Mouse (Mus musculus): ENCODE measurements around the gene Ttyh2. TPM values are rescaled to one million over a fixed set of nuclear protein-coding genes. Genes with fewer than 3 reads are reported as not detected.
A peak's percentile ranks its signal among the peaks of the same experiment; 100 is the strongest.

Ttyh2 gene
- polyA plus RNA-seq, 1 experiment from 2014 or later: 20.0 TPM

DNA sequence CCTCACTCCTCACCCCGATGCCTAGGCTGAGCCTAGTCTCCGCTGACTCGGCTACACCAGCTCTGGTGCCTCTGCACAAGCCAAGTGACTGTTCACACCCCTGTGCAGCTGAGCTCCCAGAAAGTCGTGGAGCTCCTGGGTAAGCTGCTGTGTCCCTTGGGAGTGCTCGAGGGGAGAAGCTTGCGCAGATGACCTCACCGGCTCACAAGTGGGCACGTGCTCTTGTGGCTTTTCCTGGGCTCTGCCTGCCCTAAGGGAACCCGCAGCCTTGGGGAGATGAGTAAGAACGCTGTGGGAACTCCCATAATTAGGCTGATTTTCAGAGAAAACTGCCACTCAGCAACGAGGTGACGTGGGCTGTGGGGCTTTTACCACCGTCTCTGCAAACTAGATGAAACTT is 47.8 kb downstream of the Ttyh2 start:
- no peaks in the 10 kb centered on the region for H3K9me3 ChIP-seq
- H3K4me2 ChIP-seq (replicated peaks): no peak overlapping the region
- WGBS: 68% methylated on average over 13 of the region's 13 CpGs
- H3K36me3 ChIP-seq: no peaks in the 10 kb centered on the region
- H3K9ac ChIP-seq: no peak overlapping the region
- no peak for ATAC-seq (ENCODE audit: low FRiP score, low read depth)
- no peak overlapping the region for H3K27ac ChIP-seq
- H3K27me3 ChIP-seq: peaks cover 5% of the 10 kb centered on the region; the same call in 1 of the 2 replicates
- H3K4me3 ChIP-seq: no peak overlapping the region
- H3K4me1 ChIP-seq: peaks cover 20% of the 10 kb centered on the region

DNA sequence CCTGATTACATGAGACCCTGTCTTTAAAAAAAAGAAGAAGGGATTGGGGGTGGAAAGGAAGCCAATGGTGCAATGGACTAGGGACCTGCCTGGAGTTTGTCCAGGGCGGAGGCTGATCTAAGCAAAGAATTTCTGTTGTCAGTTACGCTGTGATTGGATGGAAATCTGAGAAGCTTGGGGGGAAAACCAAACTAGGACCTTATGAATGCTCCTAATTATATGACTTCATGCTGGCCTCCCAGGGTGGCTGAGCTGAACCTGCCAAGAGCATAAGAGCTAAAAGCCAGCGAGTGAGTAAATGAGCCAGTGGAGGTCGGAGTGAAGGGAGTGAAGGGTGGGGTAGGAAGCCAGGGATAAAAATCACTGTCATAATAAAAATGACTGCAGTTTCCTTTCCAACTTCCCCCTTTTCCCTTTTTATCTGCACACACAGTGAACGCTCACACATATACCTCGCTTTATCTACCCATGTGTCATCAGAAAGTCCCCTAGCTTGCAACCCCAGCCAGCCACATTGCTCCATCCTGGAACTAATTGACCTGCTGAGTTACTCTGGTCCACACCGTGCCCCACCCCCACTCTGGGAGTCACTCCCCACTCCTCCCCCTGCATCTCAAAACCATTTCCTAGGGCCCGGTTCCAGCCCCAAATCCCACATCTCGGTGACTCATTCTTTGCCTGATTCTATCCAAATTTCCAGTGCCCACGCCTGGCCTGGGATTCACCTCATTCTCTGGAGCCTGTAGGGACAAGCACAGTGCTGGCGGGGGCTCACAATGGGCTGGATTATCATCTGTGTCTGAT is 49.8 kb downstream of the Ttyh2 start:
- Histone ChIP-seq H3K27ac (peak overlapping the region; percentile 39; the same call in 1 of the 2 replicates), H3K4me1 (peaks cover 31% of the 10 kb centered on the region), H3K36me3 (no peaks in the 10 kb centered on the region), H3K4me2 (replicated peaks) (0 out of 2 replicates have a peak overlapping the region, but pooled peaks have one; percentile 25), H3K9me3 (no peaks in the 10 kb centered on the region), H3K9ac (no peak overlapping the region), H3K4me3 (no peak overlapping the region), H3K27me3 (peaks cover 10% of the 10 kb centered on the region; the same call in 1 of the 2 replicates)
- 38% methylated on average over 11 of the region's 11 CpGs for WGBS
- ATAC-seq (ENCODE audit: low FRiP score, low read depth): peak; percentile 61

DNA sequence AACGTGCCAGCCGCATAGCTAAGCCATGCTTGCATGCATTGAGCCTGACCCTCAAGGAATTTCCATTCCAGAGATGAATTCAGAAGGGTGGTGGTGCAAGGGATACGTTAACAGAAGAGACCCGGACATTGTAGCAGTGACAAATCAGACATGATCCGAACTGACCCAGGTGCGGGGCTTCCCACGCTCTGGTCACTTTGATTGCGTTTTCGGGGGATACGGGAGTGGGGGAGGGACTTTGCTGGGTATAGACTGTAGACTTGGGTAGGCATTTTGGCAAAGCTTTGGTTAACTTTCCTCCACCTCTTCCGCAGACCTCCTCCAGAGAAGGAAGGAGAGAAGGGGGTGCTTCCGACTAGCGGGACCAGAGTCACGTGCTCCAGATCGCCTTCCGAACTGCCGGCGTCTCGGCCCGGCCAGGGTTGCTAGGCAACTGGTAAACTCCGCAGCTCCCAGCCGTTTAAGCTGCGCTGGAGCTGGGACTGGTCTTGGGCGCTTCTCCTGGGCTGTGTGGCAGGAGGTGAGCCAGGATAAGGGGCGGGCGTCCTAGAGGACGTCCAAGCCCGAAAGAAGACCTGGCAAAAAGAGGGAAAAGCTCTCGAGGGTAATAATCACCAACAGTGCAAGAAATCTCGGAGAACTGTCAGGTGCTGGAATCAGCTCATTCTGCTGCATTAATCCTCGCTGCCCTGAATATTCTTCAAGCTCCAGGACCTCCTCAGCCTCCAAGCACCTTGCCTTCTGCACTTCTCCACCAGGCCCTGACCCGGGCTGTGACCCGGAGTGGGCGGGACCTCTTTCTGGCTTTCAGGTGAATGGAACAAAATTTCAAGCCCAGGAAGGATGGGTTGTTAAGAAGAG is 52.0 kb downstream of the Ttyh2 start, which contains the start of gene Dnaic2:
Gene Dnaic2 (plus strand): TSS at position 444 of the 861 bp plus-strand sequence.
- 0 out of 2 replicates have a peak within 1 kb of the TSS, but pooled peaks have one; percentile 20 for H3K9ac ChIP-seq
- peaks cover 10% of the 10 kb centered on the region; the same call in 1 of the 2 replicates for H3K27me3 ChIP-seq
- H3K4me1 ChIP-seq: peaks cover 31% of the 10 kb centered on the region
- WGBS: 11% methylated on average over 34 of the region's 34 CpGs
- H3K36me3 ChIP-seq: no peaks in the 10 kb centered on the region
- ATAC-seq (ENCODE audit: low FRiP score, low read depth): peak; percentile 82
- H3K9me3 ChIP-seq: no peaks in the 10 kb centered on the region
- H3K4me3 ChIP-seq: peak within 1 kb of the TSS; percentile 33
- H3K4me2 ChIP-seq (replicated peaks): peak within 1 kb of the TSS; percentile 64
- H3K27ac ChIP-seq: no peak within 1 kb of the TSS; the same call in 1 of the 2 replicates

DNA sequence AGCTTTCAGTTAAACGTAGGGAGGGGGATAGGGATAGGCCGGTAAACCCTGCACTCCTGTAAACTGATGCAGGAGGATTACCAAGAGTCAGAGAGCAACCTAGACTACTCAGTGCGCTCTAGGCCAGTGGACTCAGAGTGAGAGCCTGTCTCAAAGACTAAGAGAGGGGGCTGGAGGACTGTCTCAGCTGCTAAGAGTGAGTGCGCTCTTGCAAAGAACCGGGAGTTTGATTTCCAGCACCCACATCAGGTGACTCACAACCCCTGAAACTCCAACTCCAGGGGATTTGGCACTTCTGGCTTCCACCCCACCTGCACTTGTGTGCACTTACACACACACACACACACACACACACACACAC is 52.6 kb downstream of the Ttyh2 start:
- WGBS: 26% methylated on average over 5 of the region's 5 CpGs
- Histone ChIP-seq H3K4me2 (replicated peaks) (peak overlapping the region; percentile 64), H3K4me3 (peak overlapping the region; percentile 33; the same call in 1 of the 2 replicates), H3K9ac (0 out of 2 replicates have a peak overlapping the region, but pooled peaks have one; percentile 20), H3K27ac (no peak overlapping the region; the same call in 1 of the 2 replicates), H3K27me3 (peaks cover 10% of the 10 kb centered on the region; the same call in 1 of the 2 replicates), H3K9me3 (no peaks in the 10 kb centered on the region), H3K4me1 (peaks cover 31% of the 10 kb centered on the region), H3K36me3 (no peaks in the 10 kb centered on the region)
- ATAC-seq (ENCODE audit: low FRiP score, low read depth): no peak

DNA sequence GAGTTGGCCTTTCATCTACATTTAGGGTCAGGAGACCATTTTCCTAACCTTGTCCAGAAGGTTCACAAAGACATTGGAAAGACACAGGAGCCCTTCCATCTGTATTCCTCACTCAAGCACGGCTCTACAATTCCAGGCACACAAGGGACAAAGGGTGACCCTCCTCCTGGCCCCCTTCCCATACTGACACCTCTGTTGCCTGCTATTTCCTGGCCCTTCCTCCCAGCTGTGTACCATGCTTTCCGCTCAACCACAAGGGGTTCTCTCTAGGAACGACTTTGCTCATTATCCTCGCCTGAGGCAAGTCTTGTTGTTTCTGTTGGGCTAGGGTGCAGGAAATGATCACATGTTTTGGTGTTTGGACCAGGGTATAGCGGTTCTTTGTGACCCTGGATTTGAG is 53.1 kb downstream of the Ttyh2 start:
- no peak overlapping the region for H3K4me2 ChIP-seq (replicated peaks)
- H3K9me3 ChIP-seq: no peaks in the 10 kb centered on the region
- H3K4me3 ChIP-seq: no peak overlapping the region
- H3K9ac ChIP-seq: no peak overlapping the region
- no peak for ATAC-seq (ENCODE audit: low FRiP score, low read depth)
- WGBS: 32% methylated on average over 5 of the region's 5 CpGs
- no peaks in the 10 kb centered on the region for H3K36me3 ChIP-seq
- peaks cover 31% of the 10 kb centered on the region for H3K4me1 ChIP-seq
- no peak overlapping the region for H3K27ac ChIP-seq
- peaks cover 10% of the 10 kb centered on the region; the same call in 1 of the 2 replicates for H3K27me3 ChIP-seq

DNA sequence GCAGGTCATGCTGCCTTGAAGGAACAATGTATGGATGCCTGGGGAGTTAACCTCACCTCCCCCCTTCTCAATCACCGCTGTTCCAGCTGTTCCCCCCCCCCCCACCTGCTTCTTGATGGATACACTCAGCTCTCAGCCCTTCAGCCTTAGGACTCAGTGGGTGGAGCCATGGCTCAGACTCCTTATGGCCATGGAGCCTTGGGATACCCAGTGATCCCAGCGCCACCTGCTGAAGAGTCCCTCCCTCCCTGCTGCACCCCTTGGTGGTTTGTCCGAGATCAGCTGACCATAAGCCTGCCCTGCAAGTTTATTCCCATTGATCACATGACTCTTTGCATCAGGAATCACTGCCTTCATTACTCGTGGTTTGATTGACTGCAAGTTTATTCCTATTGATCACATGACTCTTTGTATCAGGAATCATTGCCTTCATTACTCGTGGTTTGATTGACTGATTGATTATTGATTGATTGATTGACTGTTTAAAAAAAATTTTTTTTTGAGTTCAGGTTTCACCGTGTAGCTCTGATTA is 54.7 kb downstream of the Ttyh2 start:
- Histone ChIP-seq H3K9ac (no peak overlapping the region), H3K4me1 (peaks cover 28% of the 10 kb centered on the region), H3K4me2 (replicated peaks) (no peak overlapping the region), H3K36me3 (no peaks in the 10 kb centered on the region), H3K27me3 (peaks cover 10% of the 10 kb centered on the region; the same call in 1 of the 2 replicates), H3K27ac (no peak overlapping the region), H3K4me3 (no peak overlapping the region), H3K9me3 (no peaks in the 10 kb centered on the region)
- WGBS: 48% methylated on average over 6 of the region's 6 CpGs
- no peak for ATAC-seq (ENCODE audit: low FRiP score, low read depth)

DNA sequence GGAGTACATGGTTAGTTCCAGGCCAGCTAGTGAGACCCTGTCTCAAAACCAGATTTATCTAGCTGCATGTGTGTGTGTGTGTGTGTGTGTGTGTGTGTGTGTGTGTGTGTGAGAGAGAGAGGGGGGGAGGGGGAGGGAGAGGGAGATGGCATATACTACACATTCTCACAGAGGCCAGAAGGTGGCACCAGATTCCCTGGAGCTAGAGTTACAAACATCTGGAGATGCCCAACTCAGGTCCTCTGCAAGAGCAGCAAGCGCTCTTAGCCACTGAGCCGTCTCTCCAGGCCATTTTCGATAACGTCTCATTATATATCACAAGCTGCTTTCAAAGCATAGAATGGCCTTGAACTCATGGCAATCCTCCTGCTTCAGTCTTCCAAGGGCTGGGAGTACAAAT is 56.5 kb downstream of the Ttyh2 start:
- H3K27ac ChIP-seq: no peak overlapping the region
- H3K4me2 ChIP-seq (replicated peaks): no peak overlapping the region
- peaks cover 21% of the 10 kb centered on the region for H3K4me1 ChIP-seq
- H3K4me3 ChIP-seq: no peak overlapping the region
- H3K27me3 ChIP-seq: peaks cover 10% of the 10 kb centered on the region; the same call in 1 of the 2 replicates
- ATAC-seq (ENCODE audit: low FRiP score, low read depth): no peak
- 71% methylated on average over 4 of the region's 4 CpGs for WGBS
- H3K9ac ChIP-seq: no peak overlapping the region
- H3K9me3 ChIP-seq: no peaks in the 10 kb centered on the region
- H3K36me3 ChIP-seq: no peaks in the 10 kb centered on the region

DNA sequence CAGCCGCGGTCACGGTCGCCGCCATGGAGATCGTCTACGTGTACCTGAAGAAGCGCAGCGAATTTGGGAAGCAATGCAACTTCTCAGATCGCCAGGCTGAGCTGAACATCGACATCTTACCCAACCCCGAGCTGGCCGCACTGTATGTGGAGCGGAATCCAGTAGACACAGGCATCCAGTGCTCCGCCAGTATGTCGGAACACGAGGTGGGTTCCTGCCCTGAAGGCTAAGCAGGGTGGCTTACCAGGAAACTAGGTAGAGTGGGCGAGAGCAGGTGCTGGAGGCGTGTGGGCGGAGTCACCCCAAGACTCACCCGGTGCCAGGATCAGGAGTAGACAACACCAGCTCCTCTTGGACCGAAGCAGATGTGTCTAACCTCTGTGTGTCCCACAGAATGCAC is 57.7 kb downstream of the Ttyh2 start:
- Histone ChIP-seq H3K36me3 (no peaks in the 10 kb centered on the region), H3K4me3 (no peak overlapping the region), H3K9me3 (no peaks in the 10 kb centered on the region), H3K27me3 (peaks cover 5% of the 10 kb centered on the region; the same call in 1 of the 2 replicates), H3K27ac (no peak overlapping the region), H3K4me2 (replicated peaks) (no peak overlapping the region), H3K9ac (no peak overlapping the region), H3K4me1 (peaks cover 11% of the 10 kb centered on the region; the same call in 1 of the 2 replicates)
- WGBS: 78% methylated on average over 22 of the region's 22 CpGs
- ATAC-seq (ENCODE audit: low FRiP score, low read depth): no peak

DNA sequence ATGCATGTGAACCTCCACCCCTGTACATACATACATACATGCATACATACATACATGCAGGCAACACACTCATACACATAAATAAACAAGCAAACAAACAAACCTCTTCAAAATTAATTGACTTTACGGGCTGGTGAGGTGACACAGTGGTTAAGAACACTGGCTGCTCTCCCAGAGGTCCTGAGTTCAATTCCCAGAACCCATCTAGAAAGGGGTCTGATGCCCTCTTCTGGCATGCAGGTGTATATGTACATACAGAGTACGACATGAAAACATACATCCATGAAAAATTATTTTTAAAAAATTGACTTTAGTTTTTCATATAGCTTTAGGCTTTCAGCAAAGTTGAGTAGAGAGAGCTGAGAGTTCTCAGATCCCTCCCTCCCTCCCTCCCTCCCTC is 60.9 kb downstream of the Ttyh2 start:
- Histone ChIP-seq H3K4me2 (replicated peaks) (no peak overlapping the region), H3K36me3 (no peaks in the 10 kb centered on the region), H3K4me1 (peaks cover 9% of the 10 kb centered on the region; the same call in 1 of the 2 replicates), H3K9me3 (no peaks in the 10 kb centered on the region), H3K27ac (no peak overlapping the region), H3K27me3 (no peaks in the 10 kb centered on the region; the same call in 1 of the 2 replicates), H3K4me3 (no peak overlapping the region), H3K9ac (no peak overlapping the region)
- WGBS: 81% methylated on average over 2 of the region's 2 CpGs
- ATAC-seq (ENCODE audit: low FRiP score, low read depth): no peak

DNA sequence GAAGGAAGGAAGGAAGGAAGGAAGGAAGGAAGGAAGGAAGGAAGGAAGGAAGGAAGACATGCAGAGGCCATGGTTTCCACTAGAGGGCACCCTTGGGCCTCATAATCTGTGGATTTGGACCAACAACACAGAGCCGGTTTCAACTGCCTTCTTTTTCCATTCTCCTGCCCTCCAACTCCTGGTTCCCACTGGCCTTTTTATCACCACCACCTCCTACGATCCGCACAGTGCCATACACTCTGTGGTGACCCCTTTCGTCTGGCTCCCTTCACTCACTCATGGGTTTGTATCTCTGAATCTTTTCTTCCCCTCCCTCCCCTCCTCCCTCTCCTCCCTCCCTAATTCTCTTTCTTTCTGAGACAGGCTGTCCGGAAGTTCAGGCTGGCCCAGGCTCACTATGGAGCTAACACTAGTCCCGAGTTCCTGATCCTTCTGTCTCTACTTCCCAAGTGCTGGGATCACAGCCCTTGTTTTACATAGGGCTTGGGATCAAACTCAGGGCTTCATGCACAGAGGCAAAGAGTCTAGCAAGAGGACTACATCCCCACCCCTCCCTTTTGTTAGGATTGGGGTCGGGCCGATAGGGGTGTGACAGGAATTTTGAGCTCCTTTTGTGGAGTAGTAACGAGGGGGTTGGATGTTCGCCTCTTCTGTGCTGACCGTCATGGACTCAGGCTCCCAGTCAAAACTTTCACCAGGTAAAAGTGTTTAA is 61.8 kb downstream of the Ttyh2 start:
- Histone ChIP-seq H3K9ac (peak overlapping the region; percentile 13; the same call in 1 of the 2 replicates), H3K36me3 (no peaks in the 10 kb centered on the region), H3K4me2 (replicated peaks) (no peak overlapping the region), H3K27me3 (no peaks in the 10 kb centered on the region; the same call in 1 of the 2 replicates), H3K27ac (no peak overlapping the region), H3K4me1 (peaks cover 9% of the 10 kb centered on the region; the same call in 1 of the 2 replicates), H3K9me3 (no peaks in the 10 kb centered on the region), H3K4me3 (no peak overlapping the region)
- ATAC-seq (ENCODE audit: low FRiP score, low read depth): no peak
- WGBS: 34% methylated on average over 11 of the region's 11 CpGs

DNA sequence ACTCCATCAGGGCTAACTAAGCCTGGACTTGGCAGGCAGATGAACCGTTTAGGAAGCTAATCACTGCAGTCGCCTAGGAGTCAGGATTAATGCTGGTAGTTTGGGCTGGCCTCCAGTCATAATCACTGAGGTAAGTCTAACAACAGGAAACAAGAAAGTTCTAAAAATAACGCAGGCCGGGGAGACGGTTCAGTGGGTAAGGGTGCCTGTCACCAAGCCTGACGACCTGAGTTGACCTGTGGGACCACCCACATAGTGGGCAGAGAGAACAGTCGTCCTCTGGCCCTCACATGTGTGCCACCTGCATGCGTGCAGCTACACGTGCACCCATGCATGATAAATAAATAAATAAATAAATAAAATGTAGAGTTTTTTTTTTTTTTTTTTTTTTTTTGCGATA is 65.4 kb downstream of the Ttyh2 start:
- 39% methylated on average over 10 of the region's 10 CpGs for WGBS
- no peak overlapping the region for H3K4me3 ChIP-seq
- H3K27ac ChIP-seq: no peak overlapping the region
- no peak overlapping the region for H3K9ac ChIP-seq
- ATAC-seq (ENCODE audit: low FRiP score, low read depth): no peak
- H3K9me3 ChIP-seq: no peaks in the 10 kb centered on the region
- no peaks in the 10 kb centered on the region for H3K36me3 ChIP-seq
- H3K4me2 ChIP-seq (replicated peaks): no peak overlapping the region
- H3K4me1 ChIP-seq: peaks cover 9% of the 10 kb centered on the region; the same call in 1 of the 2 replicates
- peaks cover 9% of the 10 kb centered on the region for H3K27me3 ChIP-seq

All from limb, embryonic 13.5 days (tissue).